Mouse (Mus musculus) cortical plate, adult 2 months (tissue): Measurements from ENCODE around the gene Xpr1.

Experiments used
- CTCF ChIP-seq: fragments of 200-500 bp; IDR thresholded peaks from 2 replicates; pipeline ENCODE4 v1.5.1; 2011; ENCODE audit warnings: mild to moderate bottlenecking, control low read depth, low read length; ENCODE audit not compliant: insufficient read depth; ENCODE audit errors: extremely low read depth
- POLR2A ChIP-seq: fragments of 200-500 bp; IDR thresholded peaks from 2 replicates; pipeline ENCODE4 v1.6.1; 2011; ENCODE audit warnings: mild to moderate bottlenecking, low read length, control low read depth; ENCODE audit not compliant: insufficient read depth; ENCODE audit errors: extremely low read depth

DNA sequence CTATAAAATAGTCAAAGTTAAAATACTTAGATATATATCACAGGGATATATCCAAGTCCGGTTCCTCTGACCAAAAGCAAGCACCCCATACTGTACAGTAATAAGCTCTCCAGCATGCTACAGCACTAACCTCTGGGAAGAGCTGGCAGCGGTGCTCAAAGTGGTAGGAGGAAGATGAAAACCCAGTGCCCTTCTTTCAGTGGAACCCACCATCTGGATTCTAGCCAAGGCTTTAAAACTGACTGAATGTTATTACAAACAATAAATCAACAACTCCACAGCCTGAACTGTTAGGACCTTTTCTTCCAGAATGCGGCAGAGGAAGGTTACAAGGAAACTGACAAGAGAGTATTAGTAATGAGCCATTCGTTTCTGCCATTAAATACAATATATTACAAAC, 1.8 kb downstream of the Xpr1 start:
- TF ChIP-seq CTCF: no peak
- no peak for TF ChIP-seq POLR2A
